Mouse (Mus musculus) adrenal gland, postnatal 14 days (tissue): Measurements from ENCODE around the gene Utp18. TPM values are rescaled to one million over a fixed set of nuclear protein-coding genes. Genes with fewer than 3 reads are reported as not detected.
A peak's percentile ranks its signal among the peaks of the same experiment; 100 is the strongest.
"Not testable (repeated sequence)": the region's sequence is repeated elsewhere in the genome, so short reads cannot be mapped to it uniquely, and the experiment has no call there.

Source experiments
- DNase-seq: peaks from one replicate; pipeline ENCODE4 v3.0.0; 2021; ENCODE audit warnings: mixed read lengths
- long read RNA-seq, 2 experiments: library from polyadenylated mRNA; stranded (forward); transcript quantifications; one replicate each; pipeline ENCODE4 v2.0.0; 2021
- total RNA-seq: library from RNA; stranded (reverse); gene quantifications from 2 replicates; pipeline ENCODE4 v1.2.3, GENCODE M21; 2021

Gene Utp18
- total RNA-seq, result 20.6 and 23.7 TPM in 2 replicates
- long read RNA-seq, experiment 1, transcript Utp18-201 (14 exons, 2,613 nt), result major isoform, 41 of 45 reads
- long read RNA-seq, experiment 1, partial matches to known transcripts, result 3 of 45 reads
- long read RNA-seq, experiment 1, other reads (novel, unspliced or antisense), result 1 of 45 reads
- long read RNA-seq, experiment 2, transcript Utp18-201 (14 exons, 2,613 nt), result major isoform, 41 of 48 reads
- long read RNA-seq, experiment 2, partial matches to known transcripts, result 5 of 48 reads
- long read RNA-seq, experiment 2, other reads (novel, unspliced or antisense), result 2 of 48 reads

GRCm38 (mm10) chr11:93885572-93886410, at the start of gene Utp18, which contains the start of gene Mbtd1:
Gene Utp18 (minus strand): TSS chr11:93885766.
Gene Mbtd1 (plus strand): TSS chr11:93885852.
- DNase-seq, result peak; percentile 100

GRCm38 (mm10) chr11:93929106-93929505, 43.5 kb upstream of the Utp18 start:
- DNase-seq, result no peak

GRCm38 (mm10) chr11:93915019-93915418, 29.5 kb upstream of the Utp18 start:
- not testable (repeated sequence) for DNase-seq

GRCm38 (mm10) chr11:93911603-93912002, 26.0 kb upstream of the Utp18 start:
- DNase-seq, result no peak

- no peak for DNase-seq
These were observed 23.3 kb upstream of the Utp18 start for GRCm38 (mm10) chr11:93908829-93909228.

- no peak for DNase-seq
These were observed 22.3 kb upstream of the Utp18 start for GRCm38 (mm10) chr11:93907839-93908238.

- no peak for DNase-seq
These were observed 21.3 kb upstream of the Utp18 start for GRCm38 (mm10) chr11:93906834-93907233.

- no peak for DNase-seq
These were observed 12.2 kb upstream of the Utp18 start for GRCm38 (mm10) chr11:93897732-93898131.

- peak; percentile 8 for DNase-seq
These were observed 1.5 kb upstream of the Utp18 start for GRCm38 (mm10) chr11:93887080-93887447.

- peak; percentile 56 for DNase-seq
These were observed 979 bp upstream of the Utp18 start for GRCm38 (mm10) chr11:93886411-93887079.

- DNase-seq, result peak; percentile 79
These were observed 530 bp downstream of the Utp18 start for GRCm38 (mm10) chr11:93884901-93885571.

GRCm38 (mm10) chr11:93884068-93884467, 1.5 kb downstream of the Utp18 start:
- no peak for DNase-seq

- DNase-seq, result no peak
These were observed 22.9 kb downstream of the Utp18 start for GRCm38 (mm10) chr11:93862638-93863037.

GRCm38 (mm10) chr11:93862045-93862623, 23.4 kb downstream of the Utp18 start:
- no peak for DNase-seq

GRCm38 (mm10) chr11:93861193-93861592, 24.4 kb downstream of the Utp18 start:
- DNase-seq, result no peak

GRCm38 (mm10) chr11:93860540-93861172, 24.9 kb downstream of the Utp18 start:
- no peak for DNase-seq

- DNase-seq, result peak; percentile 81
These were observed 29.1 kb downstream of the Utp18 start for GRCm38 (mm10) chr11:93856284-93856955.

- no peak for DNase-seq
These were observed 33.0 kb downstream of the Utp18 start for GRCm38 (mm10) chr11:93852546-93852945.

- no peak for DNase-seq
These were observed 38.2 kb downstream of the Utp18 start for GRCm38 (mm10) chr11:93847342-93847741.

- no peak for DNase-seq
These were observed 49.8 kb downstream of the Utp18 start for GRCm38 (mm10) chr11:93835800-93836199.

GRCm38 (mm10) chr11:93829971-93830370, 55.6 kb downstream of the Utp18 start:
- no peak for DNase-seq
